Mouse (Mus musculus) hindbrain, embryonic 14.5 days (tissue): ENCODE results near the gene Gm2016. TPM values are rescaled to one million over a fixed set of nuclear protein-coding genes. Genes with fewer than 3 reads are reported as not detected.

Source experiments
- polyA plus RNA-seq: library from polyadenylated mRNA; unstranded; fragments of >200 nt; fragmentation: Nextera tagmentation; extraction: Ambion mirVana; gene quantifications from 2 replicates; pipeline ENCODE4 v1.2.1, GENCODE M21; 2014

Gm2016 gene
- polyA plus RNA-seq, 1 experiment from 2014 or later = not detected

Other genes starting within 250 kb of the Gm2016 start
- gene Gm16381, start 229.5 kb upstream of the Gm2016 start, polyA plus RNA-seq = not detected in 2 replicates
- gene Gm21319, start 98.3 kb upstream of the Gm2016 start, polyA plus RNA-seq = not detected in 2 replicates
- not detected in 2 replicates for gene Gm21936, start 78.6 kb upstream of the Gm2016 start, polyA plus RNA-seq
- gene BB287469, start 57.5 kb upstream of the Gm2016 start, polyA plus RNA-seq = 0.13 TPM in 1 of 2 replicates, not detected in the other
- not detected in 2 replicates for gene Gm2001, start 31.7 kb upstream of the Gm2016 start, polyA plus RNA-seq
- not detected in 2 replicates for gene Gm2022, start 21.3 kb downstream of the Gm2016 start, polyA plus RNA-seq
- not detected in 2 replicates for gene Gm2035, start 45.8 kb downstream of the Gm2016 start, polyA plus RNA-seq
- not detected in 2 replicates for gene Gm2042, start 80.0 kb downstream of the Gm2016 start, polyA plus RNA-seq
- not detected in 2 replicates for gene Gm2075, start 137.8 kb downstream of the Gm2016 start, polyA plus RNA-seq
- gene Gm6803, start 144.7 kb downstream of the Gm2016 start, polyA plus RNA-seq = not detected in 2 replicates
- not detected in 2 replicates for gene Gm2056, start 152.9 kb downstream of the Gm2016 start, polyA plus RNA-seq
- gene Gm16368, start 209.6 kb downstream of the Gm2016 start, polyA plus RNA-seq = not detected in 2 replicates